Mouse (Mus musculus) G1E (cell line): ENCODE data around the gene Ifit3.

Experiments
- CTCF ChIP-seq: IDR thresholded peaks from 2 replicates; pipeline ENCODE4 v1.5.1; 2012; ENCODE audit warnings: low read depth, low read length, inconsistent platforms, mixed read lengths
- GATA1 ChIP-seq: IDR thresholded peaks from 2 replicates; pipeline ENCODE4 v1.6.1; 2012; ENCODE audit warnings: borderline replicate concordance, low read length, inconsistent platforms, mixed read lengths
- GATA2 ChIP-seq: IDR thresholded peaks from 2 replicates; pipeline ENCODE4 v1.6.1; 2012; ENCODE audit warnings: low read depth, low read length, inconsistent platforms, borderline replicate concordance
- TAL1 ChIP-seq: conservative IDR thresholded peaks from 2 replicates; pipeline ENCODE4 v1.6.1; 2012; ENCODE audit warnings: low read depth, low read length, inconsistent platforms, mixed read lengths

DNA sequence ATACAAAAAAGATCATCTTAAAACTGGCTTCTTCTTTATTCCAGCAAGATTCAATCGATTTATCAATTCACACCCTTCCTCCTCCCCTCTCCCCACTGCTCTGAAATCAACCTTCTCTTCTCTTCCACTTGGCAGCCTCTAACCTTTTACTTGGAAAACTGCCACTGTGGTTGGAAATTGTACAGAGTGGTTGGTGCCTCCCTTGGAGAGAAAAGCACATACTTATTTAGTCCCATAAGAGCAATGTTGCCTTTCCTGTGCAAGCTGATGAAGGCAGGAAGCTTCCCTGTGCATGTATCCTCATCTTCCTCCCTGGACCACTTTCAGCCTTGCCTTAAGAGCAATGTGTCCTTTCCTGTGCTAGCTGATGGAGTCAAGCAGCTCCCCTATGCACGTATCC lies 15.0 kb downstream of the Ifit3 start:
- TF ChIP-seq CTCF: no peak
- TF ChIP-seq TAL1: no peak
- no peak for TF ChIP-seq GATA2
- TF ChIP-seq GATA1: no peak
